Mouse (Mus musculus): ENCODE measurements around the gene Pkmyt1. TPM values are rescaled to one million over a fixed set of nuclear protein-coding genes. Genes with fewer than 3 reads are reported as not detected.

Gene Pkmyt1
- polyA plus RNA-seq, 1 experiment from 2014 or later = 27.2 TPM

DNA sequence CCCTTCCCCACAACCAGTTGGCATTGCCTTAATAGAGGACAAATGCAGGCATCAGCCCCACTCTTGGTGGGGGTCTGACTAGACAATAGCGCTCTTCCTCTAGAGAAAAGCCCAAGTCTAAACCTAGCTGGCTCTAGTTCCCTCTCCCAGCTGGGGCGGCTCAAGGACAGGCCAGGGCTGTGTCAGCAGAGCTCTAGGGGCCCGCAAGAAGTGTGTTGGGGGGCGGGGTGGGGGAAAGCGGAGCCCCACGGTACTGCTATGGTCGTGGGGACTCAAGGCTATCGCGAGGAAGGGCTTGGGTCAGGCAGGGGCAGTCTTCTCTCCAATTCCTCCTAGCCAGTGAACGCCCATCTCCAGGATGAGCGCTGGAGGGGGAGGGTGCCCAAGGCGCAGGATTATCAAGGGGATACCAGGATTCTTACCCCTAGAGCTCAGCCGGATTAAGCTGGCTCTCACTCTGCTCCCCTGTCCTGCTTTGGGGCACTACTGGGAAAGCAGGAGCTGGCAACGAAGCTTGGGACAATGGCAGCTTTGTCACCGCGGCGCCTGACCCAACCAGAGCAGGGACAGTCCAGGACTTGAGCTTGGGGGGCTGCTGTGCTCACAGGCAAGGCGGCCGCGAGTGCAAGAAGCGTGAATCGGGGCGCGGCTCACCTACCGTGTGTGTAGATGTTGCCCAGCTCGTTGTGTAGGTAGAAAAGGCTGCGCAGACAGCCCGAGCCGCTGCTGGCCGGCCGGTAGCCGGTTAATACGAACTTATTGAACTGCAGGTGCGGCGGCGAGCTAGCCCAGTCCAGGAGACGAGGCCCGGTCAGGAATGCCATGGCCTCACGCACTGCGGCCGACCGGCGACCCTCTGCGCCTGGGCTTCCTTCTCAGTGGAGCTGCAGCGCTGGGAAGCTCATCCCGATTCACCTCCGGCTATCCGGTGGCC lies 13.3 kb downstream of the Pkmyt1 start:
- H3K4me3 ChIP-seq (ENCODE audit: control insufficient read depth in 1 of 2, insufficient read depth in 1 of 2, low read depth in 1 of 2, low read length in 2 of 2) = peak overlapping the region; percentile 68 to 76
- H3K9ac ChIP-seq (ENCODE audit: low read length) = peak overlapping the region; percentile 77
- peak overlapping the region in 1 of 2 experiments; percentile 47; a peak in 1 of 4 replicates for H3K27ac ChIP-seq (replicated peaks in 1 of 2; ENCODE audit: control insufficient read depth in 1 of 2, insufficient read depth in 1 of 2, low read depth in 2 of 2, low read length in 2 of 2)
- 2% methylated on average over 48 of the region's 48 CpGs for WGBS
- 0 out of 2 replicates have a peak, but pooled peaks cover 9% of the 10 kb centered on the region for H3K36me3 ChIP-seq (ENCODE audit: control insufficient read depth, insufficient read depth, low read length)
- peaks cover 7 to 19% of the 10 kb centered on the region in 2 experiments; a peak in 3 of 4 replicates for H3K4me1 ChIP-seq (ENCODE audit: control insufficient read depth in 2 of 2, insufficient read depth in 2 of 2, low read length in 2 of 2)
- H3K9me3 ChIP-seq (ENCODE audit: control insufficient read depth, low read length) = no peaks in the 10 kb centered on the region
- ATAC-seq (ENCODE audit: insufficient number of reproducible peaks, insufficient read depth, low FRiP score, low read depth) = no peak
- H3K27me3 ChIP-seq (ENCODE audit: control insufficient read depth, insufficient read depth, low read length) = peaks cover 50% of the 10 kb centered on the region
- H3K4me2 ChIP-seq (ENCODE audit: low read length) = peak overlapping the region; percentile 99

GRCm38 (mm10) chr17:23740136-23740584 lies 14.0 kb downstream of the Pkmyt1 start:
- peak overlapping the region; percentile 99 for H3K4me2 ChIP-seq (ENCODE audit: low read length)
- H3K4me3 ChIP-seq (ENCODE audit: control insufficient read depth in 1 of 2, insufficient read depth in 1 of 2, low read depth in 1 of 2, low read length in 2 of 2) = peak overlapping the region; percentile 68 to 76
- H3K27me3 ChIP-seq (ENCODE audit: control insufficient read depth, insufficient read depth, low read length) = peaks cover 57% of the 10 kb centered on the region
- WGBS = 0% methylated on average over 40 of the region's 46 CpGs
- H3K36me3 ChIP-seq (ENCODE audit: control insufficient read depth, insufficient read depth, low read length) = 0 out of 2 replicates have a peak, but pooled peaks cover 9% of the 10 kb centered on the region
- H3K4me1 ChIP-seq (ENCODE audit: control insufficient read depth in 2 of 2, insufficient read depth in 2 of 2, low read length in 2 of 2) = peaks cover 9 to 26% of the 10 kb centered on the region in 2 experiments; a peak in 3 of 4 replicates
- ATAC-seq (ENCODE audit: insufficient number of reproducible peaks, insufficient read depth, low FRiP score, low read depth) = peak; percentile 75
- no peaks in the 10 kb centered on the region for H3K9me3 ChIP-seq (ENCODE audit: control insufficient read depth, low read length)
- peak overlapping the region; percentile 77 for H3K9ac ChIP-seq (ENCODE audit: low read length)
- peak overlapping the region in 1 of 2 experiments; percentile 47; a peak in 1 of 4 replicates for H3K27ac ChIP-seq (replicated peaks in 1 of 2; ENCODE audit: control insufficient read depth in 1 of 2, insufficient read depth in 1 of 2, low read depth in 2 of 2, low read length in 2 of 2)

GRCm38 (mm10) chr17:23740598-23741021 lies 14.5 kb downstream of the Pkmyt1 start, which contains the start of gene Paqr4:
Gene Paqr4 (minus strand): TSS chr17:23740867.
- no peak for ATAC-seq (ENCODE audit: insufficient number of reproducible peaks, insufficient read depth, low FRiP score, low read depth)
- 7% methylated on average over 13 of the region's 13 CpGs for WGBS
- H3K36me3 ChIP-seq (ENCODE audit: control insufficient read depth, insufficient read depth, low read length) = 0 out of 2 replicates have a peak, but pooled peaks cover 6% of the 10 kb centered on the region
- peaks cover 14 to 30% of the 10 kb centered on the region in 2 experiments; a peak in 3 of 4 replicates for H3K4me1 ChIP-seq (ENCODE audit: control insufficient read depth in 2 of 2, insufficient read depth in 2 of 2, low read length in 2 of 2)
- no peaks in the 10 kb centered on the region for H3K9me3 ChIP-seq (ENCODE audit: control insufficient read depth, low read length)
- H3K27me3 ChIP-seq (ENCODE audit: control insufficient read depth, insufficient read depth, low read length) = peaks cover 61% of the 10 kb centered on the region
- H3K4me3 ChIP-seq (ENCODE audit: control insufficient read depth in 1 of 2, insufficient read depth in 1 of 2, low read depth in 1 of 2, low read length in 2 of 2) = peak within 1 kb of the TSS; percentile 68 to 76
- peak within 1 kb of the TSS; percentile 77 for H3K9ac ChIP-seq (ENCODE audit: low read length)
- H3K4me2 ChIP-seq (ENCODE audit: low read length) = peak within 1 kb of the TSS; percentile 99
- peak within 1 kb of the TSS in 1 of 2 experiments; percentile 47; a peak in 1 of 4 replicates for H3K27ac ChIP-seq (replicated peaks in 1 of 2; ENCODE audit: control insufficient read depth in 1 of 2, insufficient read depth in 1 of 2, low read depth in 2 of 2, low read length in 2 of 2)

DNA sequence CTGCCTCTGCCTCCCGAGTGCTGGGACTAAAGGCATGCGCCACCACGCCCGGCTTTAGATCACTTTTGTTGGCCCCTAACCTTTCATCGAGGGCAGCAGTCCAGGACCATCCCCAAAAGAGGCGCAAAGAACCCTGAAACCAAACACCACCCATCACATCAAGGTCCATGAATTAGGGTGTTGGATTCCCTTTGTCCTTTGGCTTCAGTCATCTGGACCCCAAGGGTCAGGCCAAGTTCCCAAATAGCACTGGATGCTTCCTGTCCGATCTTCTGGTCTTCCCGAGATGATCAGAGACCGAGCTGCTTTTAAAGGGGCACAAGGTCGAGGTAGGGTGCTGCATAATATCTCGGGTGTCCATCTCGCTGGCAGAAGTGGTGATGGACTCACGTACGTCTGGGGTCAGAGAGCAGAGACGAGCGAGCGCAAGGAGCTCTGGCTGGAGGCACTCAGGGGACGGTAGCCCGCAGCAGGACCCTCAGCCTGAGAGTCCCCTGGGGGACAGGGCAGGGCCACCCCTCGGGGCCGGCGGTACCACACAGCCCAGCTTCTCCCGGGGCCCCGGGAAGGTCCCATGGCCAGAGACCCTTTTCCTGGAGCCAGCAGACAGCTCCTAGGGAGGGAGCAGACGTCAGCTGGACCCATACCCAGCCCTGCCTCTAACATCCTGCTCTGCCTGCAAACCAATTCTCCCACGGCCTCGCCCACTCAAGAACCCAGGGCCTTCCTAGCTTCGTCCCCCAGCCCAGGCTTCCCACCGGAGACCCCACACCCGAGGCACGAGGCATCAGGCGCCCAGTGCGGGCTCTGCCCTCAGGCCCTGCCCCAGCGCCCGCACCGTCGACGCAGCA lies 15.4 kb downstream of the Pkmyt1 start:
- Histone ChIP-seq H3K9ac (ENCODE audit: low read length) (no peak overlapping the region), H3K4me2 (ENCODE audit: low read length) (no peak overlapping the region), H3K4me1 (ENCODE audit: control insufficient read depth in 2 of 2, insufficient read depth in 2 of 2, low read length in 2 of 2) (peaks cover 15 to 37% of the 10 kb centered on the region in 2 experiments; a peak in 3 of 4 replicates), H3K4me3 (ENCODE audit: control insufficient read depth in 1 of 2, insufficient read depth in 1 of 2, low read depth in 1 of 2, low read length in 2 of 2) (no peak overlapping the region), H3K27ac (replicated peaks in 1 of 2; ENCODE audit: control insufficient read depth in 1 of 2, insufficient read depth in 1 of 2, low read depth in 2 of 2, low read length in 2 of 2) (no peak overlapping the region), H3K9me3 (ENCODE audit: control insufficient read depth, low read length) (no peaks in the 10 kb centered on the region), H3K36me3 (ENCODE audit: control insufficient read depth, insufficient read depth, low read length) (no peaks in the 10 kb centered on the region), H3K27me3 (ENCODE audit: control insufficient read depth, insufficient read depth, low read length) (peaks cover 71% of the 10 kb centered on the region)
- no peak for ATAC-seq (ENCODE audit: insufficient number of reproducible peaks, insufficient read depth, low FRiP score, low read depth)
- WGBS = 45% methylated on average over 38 of the region's 38 CpGs

GRCm38 (mm10) chr17:23742210-23742793 lies 16.2 kb downstream of the Pkmyt1 start:
- WGBS = 8% methylated on average over 44 of the region's 44 CpGs
- no peak for ATAC-seq (ENCODE audit: insufficient number of reproducible peaks, insufficient read depth, low FRiP score, low read depth)
- Histone ChIP-seq H3K9ac (ENCODE audit: low read length) (no peak overlapping the region), H3K4me2 (ENCODE audit: low read length) (peak overlapping the region; percentile 45), H3K27me3 (ENCODE audit: control insufficient read depth, insufficient read depth, low read length) (peaks cover 78% of the 10 kb centered on the region), H3K27ac (replicated peaks in 1 of 2; ENCODE audit: control insufficient read depth in 1 of 2, insufficient read depth in 1 of 2, low read depth in 2 of 2, low read length in 2 of 2) (no peak overlapping the region), H3K4me1 (ENCODE audit: control insufficient read depth in 2 of 2, insufficient read depth in 2 of 2, low read length in 2 of 2) (peaks cover 15 to 37% of the 10 kb centered on the region in 2 experiments; a peak in 3 of 4 replicates), H3K4me3 (ENCODE audit: control insufficient read depth in 1 of 2, insufficient read depth in 1 of 2, low read depth in 1 of 2, low read length in 2 of 2) (peak overlapping the region; percentile 6; a peak in 2 of 4 replicates), H3K9me3 (ENCODE audit: control insufficient read depth, low read length) (no peaks in the 10 kb centered on the region), H3K36me3 (ENCODE audit: control insufficient read depth, insufficient read depth, low read length) (no peaks in the 10 kb centered on the region)

DNA sequence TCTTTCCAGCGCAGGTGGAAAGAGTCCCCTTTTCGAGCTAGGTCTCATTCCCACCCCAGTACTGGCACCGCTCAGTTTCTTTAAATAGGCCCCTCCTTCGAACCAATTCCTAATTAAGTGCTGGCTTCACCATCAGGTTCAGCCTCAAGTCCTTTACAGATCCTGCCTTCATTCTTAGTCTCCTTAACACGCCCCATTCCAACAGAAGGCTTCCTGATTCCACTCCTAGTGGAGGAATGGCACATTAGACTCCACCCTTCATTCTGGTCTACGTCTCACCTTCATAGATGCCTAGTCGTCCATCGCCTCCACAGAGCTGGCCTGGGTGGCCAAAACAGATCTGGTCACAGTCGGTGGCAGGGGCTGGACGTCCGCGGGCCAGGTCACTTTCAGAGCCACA lies 16.8 kb downstream of the Pkmyt1 start:
- peaks cover 79% of the 10 kb centered on the region for H3K27me3 ChIP-seq (ENCODE audit: control insufficient read depth, insufficient read depth, low read length)
- peaks cover 15 to 37% of the 10 kb centered on the region in 2 experiments; a peak in 3 of 4 replicates for H3K4me1 ChIP-seq (ENCODE audit: control insufficient read depth in 2 of 2, insufficient read depth in 2 of 2, low read length in 2 of 2)
- H3K9ac ChIP-seq (ENCODE audit: low read length) = no peak overlapping the region
- H3K4me3 ChIP-seq (ENCODE audit: control insufficient read depth in 1 of 2, insufficient read depth in 1 of 2, low read depth in 1 of 2, low read length in 2 of 2) = no peak overlapping the region
- 64% methylated on average over 12 of the region's 12 CpGs for WGBS
- no peak for ATAC-seq (ENCODE audit: insufficient number of reproducible peaks, insufficient read depth, low FRiP score, low read depth)
- H3K27ac ChIP-seq (replicated peaks in 1 of 2; ENCODE audit: control insufficient read depth in 1 of 2, insufficient read depth in 1 of 2, low read depth in 2 of 2, low read length in 2 of 2) = no peak overlapping the region
- H3K9me3 ChIP-seq (ENCODE audit: control insufficient read depth, low read length) = no peaks in the 10 kb centered on the region
- no peak overlapping the region for H3K4me2 ChIP-seq (ENCODE audit: low read length)
- no peaks in the 10 kb centered on the region for H3K36me3 ChIP-seq (ENCODE audit: control insufficient read depth, insufficient read depth, low read length)
